Mouse (Mus musculus) spleen, postnatal 36 days (tissue): ENCODE measurements around the gene Nedd9.

Source experiments
- DNase-seq, 2 experiments: peaks; one replicate each; pipeline ENCODE4 v3.0.0; 2022; ENCODE audit warnings: low spot score in 2 of 2, mixed read lengths in 1 of 2

Gene Nedd9

DNA sequence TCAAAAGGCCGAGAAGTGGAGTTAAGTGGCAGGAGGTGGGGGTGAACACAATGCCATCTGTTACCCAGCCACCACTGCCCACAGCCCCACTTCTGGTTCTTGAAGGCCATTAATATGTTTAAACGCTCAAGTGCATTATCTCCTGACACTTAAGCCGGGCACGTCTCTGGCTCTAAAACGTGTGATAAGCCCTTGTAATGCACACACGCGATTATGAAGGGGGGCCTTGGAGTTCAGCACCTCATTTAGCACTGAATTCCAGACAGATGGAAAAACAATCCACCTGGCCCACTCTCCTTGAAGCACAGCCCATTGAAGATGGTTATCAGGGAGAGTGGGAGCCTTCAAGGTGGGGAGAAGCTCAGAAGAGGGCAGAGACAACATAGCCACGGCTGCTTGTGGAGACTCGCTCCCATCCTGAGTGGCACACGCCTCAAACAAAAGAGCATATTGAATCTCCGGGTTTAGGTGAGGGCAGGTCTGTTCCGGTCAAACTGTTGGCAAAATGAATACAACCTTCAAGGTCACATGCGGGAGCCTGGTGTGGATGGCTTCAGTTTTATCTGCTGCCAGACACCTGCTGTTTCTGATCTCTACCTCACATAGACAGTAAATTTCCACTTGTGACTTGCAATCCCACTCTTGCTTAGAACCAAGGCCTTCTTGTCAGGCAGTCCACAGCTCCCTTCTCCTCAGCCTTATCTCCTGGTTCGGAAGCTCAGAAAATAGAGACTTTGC, 30.7 kb downstream of the Nedd9 start:
- peak in 1 of 2 experiments; percentile 25 for DNase-seq

DNA sequence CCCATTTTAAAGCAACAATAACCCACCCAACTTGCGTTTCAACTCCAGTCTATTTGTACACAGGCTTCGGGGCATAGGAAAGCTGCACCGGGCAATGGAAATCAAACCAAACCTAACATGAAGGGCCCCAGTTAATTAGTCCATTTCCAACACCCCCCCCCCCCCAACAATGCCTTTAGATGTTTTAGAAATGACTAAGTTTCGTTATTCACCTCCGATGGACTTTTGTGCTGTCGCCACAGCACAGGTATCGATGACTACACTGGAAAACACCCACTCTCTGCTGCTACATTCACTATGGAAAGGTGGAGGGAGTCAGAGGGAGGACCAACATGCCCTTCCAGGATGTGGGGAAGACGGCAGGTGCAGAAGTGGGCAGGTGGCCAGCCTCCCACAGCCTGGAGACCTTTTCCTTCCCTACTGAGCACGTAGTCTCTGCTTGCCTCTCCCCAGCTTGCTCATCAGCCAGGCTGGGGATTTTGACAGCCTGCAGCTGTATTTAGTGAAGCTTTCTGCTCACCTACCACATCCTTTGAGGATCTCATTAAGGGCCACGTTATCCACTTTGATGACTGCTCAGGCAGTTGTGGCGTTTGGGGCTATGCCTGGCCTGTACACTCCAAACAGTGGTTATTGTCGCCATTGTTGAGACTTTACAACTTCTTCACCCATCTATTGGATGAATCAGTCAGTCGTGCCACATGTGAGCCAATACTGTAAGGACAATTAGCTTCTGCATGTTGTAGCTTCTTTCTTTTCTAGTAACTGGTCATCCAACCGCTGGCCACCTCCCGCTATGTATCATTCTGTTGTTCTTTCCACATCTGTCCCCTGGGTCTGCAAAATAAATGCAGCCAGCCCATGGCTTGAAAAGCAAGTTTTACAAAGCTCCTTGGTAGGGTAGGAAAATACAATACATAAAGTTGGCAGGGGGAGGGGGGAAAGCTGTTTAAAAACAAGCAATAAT, 33.7 kb downstream of the Nedd9 start:
- no peak for DNase-seq

DNA sequence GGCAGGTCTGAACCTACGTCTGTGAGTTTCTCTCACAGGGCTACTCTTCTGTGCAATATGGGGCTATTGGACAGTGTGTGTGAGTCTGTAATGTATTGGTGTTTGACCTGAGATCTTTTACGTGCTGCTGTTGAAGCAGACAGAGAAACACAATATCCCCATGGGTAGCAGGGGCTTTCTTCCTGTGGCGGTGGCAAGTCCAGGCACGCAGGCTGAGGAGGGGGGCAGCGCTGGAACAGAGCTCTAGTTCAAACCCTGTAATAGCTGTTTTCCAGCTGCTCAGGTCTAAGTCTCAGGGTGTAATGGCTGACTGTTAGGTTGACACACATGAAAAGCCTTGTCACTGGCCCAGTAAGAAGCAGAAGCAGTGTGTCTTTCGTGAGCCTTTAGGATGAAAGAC, 36.3 kb downstream of the Nedd9 start:
- no peak for DNase-seq

DNA sequence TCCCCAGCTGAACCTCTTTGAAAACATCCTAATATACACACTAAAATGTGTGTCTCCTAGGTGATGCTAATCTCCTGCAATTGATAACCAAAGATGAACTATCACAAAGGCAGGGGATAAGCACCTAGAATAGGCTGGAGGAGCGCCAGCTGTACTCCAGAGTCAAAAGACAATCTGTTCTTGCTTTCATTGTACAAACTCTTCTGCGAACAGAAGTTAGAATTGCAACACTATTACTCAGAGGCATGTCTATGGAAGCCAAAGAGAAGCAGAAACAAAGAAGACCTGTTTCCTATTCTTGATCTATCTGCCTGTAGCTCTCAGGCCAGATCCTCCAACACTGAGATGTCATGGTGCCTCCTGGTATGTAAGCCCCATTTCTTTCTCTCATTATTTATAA, 38.0 kb downstream of the Nedd9 start:
- DNase-seq, result no peak

DNA sequence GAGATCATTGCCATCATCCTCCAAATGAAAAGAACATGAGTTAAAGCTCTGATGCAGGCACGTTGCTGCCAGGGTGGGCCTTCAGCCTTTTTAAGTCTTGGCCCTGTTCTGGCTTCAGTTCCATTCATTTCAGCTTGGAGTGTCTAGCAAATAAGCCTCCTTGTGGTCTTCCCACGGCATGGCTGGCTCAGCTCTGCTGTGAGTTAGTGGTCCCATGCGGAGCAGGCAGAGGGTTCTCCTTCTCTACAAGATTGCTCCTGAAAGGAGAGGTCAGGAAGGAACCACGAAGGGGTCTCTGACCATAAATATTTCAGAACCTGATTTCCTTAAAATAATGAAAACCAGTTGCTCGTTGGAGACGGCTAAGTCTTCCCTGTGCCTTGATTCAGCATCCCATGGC, 40.0 kb downstream of the Nedd9 start:
- DNase-seq, result no peak

DNA sequence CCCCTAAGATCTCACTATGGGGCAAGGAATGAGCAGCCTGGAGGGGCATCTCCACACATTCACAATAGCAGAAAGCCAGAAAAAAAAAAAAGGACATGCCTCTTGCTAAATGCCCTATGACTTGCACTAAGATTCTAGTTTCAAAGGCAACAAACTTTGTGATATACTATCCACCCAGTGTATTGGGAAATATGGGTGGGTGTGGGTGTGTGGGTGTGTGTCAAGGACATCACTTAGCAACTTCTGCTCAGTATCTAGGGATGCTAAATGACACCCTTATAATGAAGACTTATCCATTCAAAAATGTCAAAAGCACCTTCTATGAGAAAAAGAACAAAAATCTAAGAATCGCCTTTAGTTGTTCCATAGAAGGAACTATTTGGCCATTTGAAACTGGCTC, 40.6 kb downstream of the Nedd9 start:
- DNase-seq, result no peak

DNA sequence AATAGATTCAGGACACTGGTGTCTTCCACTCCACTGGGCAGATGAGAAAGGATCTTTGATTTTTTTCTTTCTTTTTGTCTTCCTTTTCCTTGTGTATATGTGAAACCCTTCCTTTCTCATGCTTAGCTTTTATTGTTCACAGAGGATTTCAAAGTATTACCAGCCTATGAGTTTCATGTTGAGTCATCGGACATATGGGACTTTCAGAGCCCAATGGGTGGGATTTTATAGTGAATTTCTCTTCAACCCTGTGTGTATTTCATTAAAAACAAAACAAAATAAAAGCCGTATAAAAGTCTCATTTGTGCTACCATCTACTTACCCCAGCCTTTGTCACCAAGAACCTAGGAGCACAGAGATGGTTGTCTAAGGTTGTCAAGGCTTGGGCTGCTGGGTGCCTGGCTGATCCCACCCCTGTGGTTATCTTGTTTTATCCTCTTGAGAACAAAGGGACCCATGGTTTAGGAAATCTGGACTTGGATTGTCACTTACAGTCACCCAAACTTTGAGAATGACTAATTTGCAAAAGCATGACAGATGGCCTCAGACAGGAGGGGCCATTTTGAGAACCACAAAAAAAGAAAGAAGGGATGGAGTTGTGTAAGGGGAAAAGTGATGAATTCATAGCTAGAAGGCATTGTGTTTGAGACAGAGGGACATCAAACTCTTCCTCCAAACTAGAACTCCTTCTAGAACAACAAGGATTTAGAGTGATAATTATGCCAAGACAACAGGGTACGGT, 41.9 kb downstream of the Nedd9 start:
- no peak for DNase-seq

DNA sequence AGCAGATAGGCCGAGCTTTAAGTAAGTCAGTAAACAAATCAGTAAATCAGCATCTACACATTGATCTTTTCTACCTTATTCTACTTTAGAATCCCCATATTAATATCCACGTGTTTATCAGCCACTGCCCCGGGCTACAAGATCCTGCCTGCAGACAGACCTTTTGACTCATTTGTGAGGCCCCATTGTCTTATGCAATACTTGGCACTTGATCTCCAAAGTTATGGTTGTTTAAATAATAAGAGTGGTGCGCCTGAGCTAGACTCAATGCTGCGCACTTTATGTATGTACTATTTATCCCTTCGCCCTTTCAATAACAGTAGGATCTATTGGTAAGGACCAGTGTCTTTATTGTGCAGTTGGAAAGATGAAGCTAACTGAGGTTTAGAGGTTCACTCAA, 42.9 kb downstream of the Nedd9 start:
- DNase-seq, result no peak

DNA sequence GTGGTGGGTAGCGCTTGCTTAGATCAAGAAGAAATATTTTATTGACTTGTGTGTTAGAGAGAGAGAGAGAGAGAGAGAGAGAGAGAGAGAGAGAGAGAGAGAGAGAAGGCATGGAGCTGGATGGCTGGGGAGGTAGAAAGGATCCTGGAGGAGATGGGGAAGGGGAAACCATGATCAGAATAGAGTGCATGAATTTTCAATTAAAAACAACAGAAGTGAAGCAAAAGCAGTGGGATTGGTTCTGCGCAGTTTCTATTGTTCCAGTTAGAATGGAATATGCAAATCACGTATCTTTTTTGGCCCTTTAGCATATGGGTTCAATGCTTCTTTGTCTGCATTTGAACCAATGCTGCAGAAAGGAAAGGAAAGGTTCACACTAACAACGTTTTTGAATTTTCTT, 45.0 kb downstream of the Nedd9 start:
- DNase-seq, result no peak

DNA sequence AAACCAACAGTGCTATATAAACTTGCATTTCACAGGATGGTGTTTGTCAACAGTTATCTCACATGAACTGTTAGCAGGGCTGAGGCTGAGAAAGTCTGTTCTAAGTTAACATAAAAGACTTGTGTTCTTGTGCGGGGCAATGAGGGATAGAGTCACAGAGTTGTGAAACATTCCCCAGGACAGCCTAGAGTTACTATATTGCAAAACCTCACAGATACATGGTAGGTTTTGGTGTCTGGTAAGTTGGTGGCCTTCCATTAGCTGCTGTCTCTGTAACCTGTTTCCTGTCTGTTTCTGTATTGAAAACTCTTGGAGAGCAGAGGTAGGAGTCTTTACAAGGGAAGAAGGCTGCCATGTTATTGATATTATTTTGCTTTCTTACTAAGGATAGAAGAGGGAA, 47.0 kb downstream of the Nedd9 start:
- DNase-seq, result no peak

DNA sequence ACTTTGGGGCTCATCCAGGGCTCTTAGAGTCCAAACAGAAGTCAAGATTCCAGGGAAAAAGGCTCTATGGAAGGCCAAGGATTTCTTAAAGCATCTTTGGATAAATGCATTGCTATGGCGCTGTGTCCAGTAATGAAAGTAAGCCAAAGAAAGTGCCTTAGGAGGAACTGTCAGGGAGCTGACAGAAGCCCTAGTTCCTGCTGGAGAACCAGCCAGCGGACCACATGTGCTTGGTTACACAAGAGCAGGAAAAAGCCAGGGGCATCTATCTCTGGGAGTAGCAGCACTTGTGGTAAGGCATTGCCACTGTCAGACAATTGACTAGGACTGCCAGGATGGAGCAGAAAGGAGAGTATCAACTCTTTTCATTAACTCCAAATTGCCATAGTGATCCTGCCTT, 49.8 kb downstream of the Nedd9 start:
- no peak for DNase-seq

DNA sequence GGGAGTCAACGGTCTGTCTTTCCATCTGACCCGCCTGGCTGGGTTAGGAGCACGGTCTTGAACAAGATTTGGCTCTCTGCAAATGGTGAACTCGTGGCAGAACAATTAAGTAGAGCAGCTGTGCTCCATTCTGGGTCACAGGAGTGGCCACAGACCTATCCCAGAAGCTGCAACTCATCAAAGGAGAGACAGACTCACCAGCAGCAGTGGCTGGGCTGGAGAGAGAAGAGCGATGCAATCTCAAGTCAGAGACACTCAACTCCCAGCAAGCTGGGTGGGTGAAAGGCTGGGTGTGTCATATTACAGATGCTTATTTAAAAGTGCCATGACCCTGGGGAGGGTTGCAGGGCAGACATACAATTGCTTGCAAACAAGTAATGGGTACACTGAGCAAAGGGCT, 50.4 kb downstream of the Nedd9 start:
- no peak for DNase-seq

DNA sequence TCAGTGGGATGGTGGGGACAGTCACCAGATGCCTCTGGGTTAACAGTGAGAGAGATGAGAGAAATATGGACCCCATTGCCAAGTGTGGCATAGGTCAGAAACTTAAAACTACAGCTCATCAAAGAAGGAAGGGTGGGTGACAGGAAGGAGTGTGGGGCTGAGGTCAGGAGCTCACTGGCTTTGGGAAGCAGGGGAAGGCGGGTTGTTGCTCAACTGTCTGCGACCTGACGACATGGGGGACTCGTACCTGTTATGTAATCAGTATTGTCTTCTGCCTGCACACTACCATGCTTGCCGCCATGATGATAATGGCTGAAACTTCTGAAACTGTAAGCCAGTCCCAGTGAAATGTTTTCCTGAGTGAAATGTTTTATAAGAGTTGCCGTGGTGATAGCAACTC, 54.0 kb downstream of the Nedd9 start:
- no peak for DNase-seq

DNA sequence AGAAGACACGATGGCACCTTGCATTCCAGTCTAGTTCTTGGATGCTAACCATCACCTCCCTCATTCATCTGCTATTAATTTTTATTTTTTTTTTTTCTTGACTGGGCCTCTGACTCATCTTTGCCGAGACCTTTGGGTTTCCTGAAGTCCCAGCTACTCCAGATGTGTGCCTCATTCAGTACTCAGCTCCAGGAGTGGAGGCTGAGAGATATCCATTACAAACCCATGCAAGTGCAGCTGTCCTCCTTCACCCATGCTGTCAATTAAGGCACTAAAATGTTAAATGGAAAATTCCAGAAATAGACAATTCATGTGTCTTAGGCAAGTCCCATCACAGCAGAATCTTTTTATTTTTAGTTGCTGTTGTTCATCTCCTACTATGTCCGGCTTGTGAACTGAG, 55.4 kb downstream of the Nedd9 start:
- DNase-seq, result no peak

DNA sequence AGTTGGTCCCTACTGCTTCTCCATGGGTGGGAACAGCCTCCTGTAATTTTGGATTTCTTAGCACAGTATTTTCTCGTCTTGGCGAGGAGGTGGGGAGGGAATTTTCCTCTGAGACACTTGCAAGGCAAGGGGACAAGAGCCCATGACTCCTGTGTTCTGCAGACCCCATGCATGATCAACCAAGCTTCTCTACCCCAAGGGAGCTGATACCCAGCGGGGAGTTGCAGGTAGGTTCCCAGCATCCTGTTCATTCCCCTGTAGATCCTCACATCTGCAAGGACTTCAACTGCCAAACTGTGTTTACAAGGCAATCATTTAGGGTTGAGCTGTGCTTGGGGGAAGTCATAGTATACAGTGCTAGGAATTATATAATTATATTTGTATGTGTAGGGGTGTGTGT, 60.1 kb downstream of the Nedd9 start:
- DNase-seq, result peak; percentile 44 to 59

DNA sequence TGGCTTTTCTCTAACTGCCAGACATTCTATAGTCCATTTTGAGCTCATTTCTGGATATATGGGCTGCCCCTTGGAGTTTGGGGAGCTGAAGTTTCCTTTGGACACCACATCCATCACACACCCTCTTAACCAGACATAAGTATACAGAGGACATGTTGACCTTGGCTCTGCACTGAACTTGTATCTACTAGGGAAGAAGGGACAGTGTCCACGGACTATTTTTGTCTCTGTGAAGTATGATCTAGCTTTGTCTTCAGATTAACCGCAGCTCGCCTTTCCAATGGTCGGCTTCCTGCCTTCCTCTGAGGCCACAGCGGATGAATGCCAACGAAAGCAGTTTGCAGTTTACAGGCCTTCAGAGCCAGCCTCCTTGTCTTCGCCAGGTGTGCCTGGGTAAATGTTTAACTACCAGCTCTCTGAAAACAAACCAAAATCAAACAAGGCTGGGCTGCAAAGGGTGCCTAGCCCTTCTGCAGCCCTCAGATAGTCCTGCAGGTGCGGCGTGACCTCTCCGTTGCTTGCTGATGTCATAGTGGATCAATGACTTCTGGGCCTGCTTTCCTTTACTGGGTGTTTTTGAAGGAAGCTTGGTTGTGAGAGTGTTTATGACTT, 63.6 kb downstream of the Nedd9 start:
- DNase-seq, result no peak

DNA sequence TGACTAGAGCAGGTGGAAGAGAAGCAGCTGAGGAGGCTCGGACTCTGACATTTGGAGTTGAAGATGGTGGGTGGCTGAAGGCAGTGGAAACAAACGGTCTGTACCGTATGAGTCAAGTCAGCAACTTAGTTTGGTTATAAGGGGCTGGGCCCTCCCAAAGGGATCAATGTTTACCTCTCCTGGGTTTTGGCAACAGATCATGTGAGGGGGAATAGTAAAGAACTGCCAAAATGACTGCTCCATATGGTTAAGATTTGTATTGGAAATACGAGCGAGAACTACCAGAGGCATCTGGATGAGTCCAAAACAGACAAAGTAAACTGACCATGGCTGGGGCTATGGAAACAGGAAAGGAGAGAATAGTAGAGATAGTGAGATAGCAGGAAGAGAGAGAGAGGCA, 64.6 kb downstream of the Nedd9 start:
- no peak for DNase-seq

DNA sequence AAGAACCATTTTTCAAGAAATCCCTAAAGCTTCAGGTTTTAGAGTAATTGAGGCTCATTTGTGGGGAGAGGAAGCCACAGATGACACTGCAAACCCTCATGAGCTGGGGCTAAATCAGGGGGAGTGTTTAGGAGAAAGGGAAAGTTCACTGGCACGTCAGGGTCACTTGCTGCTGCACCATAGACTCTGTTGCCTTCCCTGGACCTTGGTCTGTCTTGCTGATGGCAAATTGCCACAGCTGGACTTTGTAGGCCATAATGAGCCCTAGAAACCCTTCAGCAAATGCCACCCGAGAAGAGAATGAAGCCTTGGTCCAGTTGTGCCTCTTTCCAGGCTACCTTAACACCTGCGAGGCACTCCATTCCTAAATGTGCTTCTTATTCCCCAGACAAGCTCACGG, 66.8 kb downstream of the Nedd9 start:
- DNase-seq, result no peak

DNA sequence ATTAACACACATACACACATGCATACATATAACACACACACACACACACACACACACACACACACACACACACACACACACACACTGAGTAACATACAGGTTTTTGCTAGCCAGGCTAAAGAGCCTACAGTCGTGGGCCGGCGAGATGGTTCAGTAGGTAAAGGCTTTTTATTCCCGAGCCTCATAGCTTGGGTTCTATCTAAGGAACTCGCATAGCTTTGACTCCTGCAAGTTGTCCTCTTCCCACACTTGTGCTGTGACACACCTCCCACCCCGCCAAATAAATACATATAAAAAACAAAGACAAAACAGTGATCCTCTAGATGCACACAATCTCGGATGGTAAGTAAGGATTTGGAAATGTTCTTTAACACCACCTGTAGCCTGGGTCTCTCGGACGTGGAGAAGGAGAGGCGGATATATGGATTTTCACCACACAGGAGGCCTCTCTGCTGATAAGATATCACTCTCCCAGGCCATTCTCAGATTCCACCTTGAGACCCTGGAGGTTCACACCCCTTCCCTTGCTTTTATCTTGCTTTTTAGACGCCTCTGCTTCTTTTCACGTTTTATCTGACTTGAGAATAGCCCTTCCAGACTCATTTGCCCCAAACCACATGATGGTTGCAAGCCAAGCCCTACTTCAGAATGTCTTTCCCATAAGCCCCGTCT, 68.8 kb downstream of the Nedd9 start:
- DNase-seq, result no peak

DNA sequence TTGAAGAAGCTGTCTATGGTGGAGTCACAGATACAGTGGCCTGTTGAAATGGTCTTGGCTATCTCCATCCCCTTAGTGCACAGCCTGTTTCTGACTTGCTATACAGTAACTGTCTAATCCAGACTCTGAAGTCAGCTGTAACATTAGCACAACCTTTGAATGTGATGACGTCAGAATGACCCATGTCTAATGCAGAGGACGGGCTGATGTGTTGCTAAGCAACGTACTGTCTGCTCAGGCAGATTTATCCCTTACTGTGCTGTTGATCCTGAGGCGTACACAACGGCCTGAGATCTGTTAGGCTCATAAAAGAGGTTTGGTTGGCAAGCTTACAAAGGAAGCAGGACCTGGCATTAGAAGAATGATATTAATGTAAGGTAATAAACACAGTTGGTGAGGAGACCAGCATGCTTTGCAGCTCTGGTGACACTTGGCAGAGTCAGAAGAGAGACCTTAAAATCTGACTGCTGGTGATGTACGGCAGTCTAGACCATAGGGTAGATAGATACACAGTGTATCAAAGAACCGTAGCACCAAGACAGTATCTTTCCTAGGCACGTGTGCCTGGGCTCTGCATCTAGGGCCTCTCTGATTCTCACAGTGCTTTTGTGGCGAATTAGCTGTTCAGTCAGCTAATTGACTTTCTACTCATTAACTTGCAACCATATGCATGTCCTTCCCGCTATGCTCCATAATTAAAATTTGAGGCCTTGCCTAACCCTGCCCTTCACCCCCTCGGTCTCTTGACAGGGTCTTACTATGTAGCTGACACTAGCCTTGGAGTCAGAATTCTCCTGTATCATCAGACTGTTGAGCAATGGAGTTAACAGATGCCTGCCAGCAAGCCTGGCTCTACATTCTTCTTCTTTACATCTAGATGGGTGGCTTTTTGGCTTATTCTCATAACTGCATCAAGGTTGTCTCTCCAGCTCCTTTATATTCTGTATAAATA, 70.8 kb downstream of the Nedd9 start:
- DNase-seq, result no peak
